Mouse (Mus musculus) C3H10T1/2 (cell line): ENCODE results near the gene Dpy19l1. TPM values are rescaled to one million over a fixed set of nuclear protein-coding genes. Genes with fewer than 3 reads are reported as not detected.

ENCODE experiments used
- polyA plus RNA-seq, 2 experiments: library from polyadenylated mRNA; unstranded; fragments of >200 nt; fragmentation: generic; extraction: Trizol; gene quantifications; one replicate each; pipeline ENCODE4 v1.2.1; 2012; ENCODE audit warnings: missing spikeins in 2 of 2

Gene Dpy19l1
- polyA plus RNA-seq = 10 to 100 TPM in 1 of 2 experiments, 1 to 10 TPM in 1; 1.9 to 11.0 TPM

GRCm38 (mm10) chr9:24503067-24503857 lies at the start of gene Dpy19l1:
Dpy19l1 (minus strand) TSS chr9:24503140.

Other genes with a start within 250 kb of the Dpy19l1 start
- not detected for gene Cypt4, start 122.1 kb upstream of the Dpy19l1 start, polyA plus RNA-seq
- gene Dpy19l2, start 193.2 kb upstream of the Dpy19l1 start, polyA plus RNA-seq = not detected